Mouse (Mus musculus): ENCODE results near the gene Oprd1. TPM values are rescaled to one million over a fixed set of nuclear protein-coding genes. Genes with fewer than 3 reads are reported as not detected.
A peak's percentile ranks its signal among the peaks of the same experiment; 100 is the strongest.

The Oprd1 gene
- polyA plus RNA-seq, 3 experiments from 2014 or later, result not detected

GRCm38 (mm10) chr4:132078296-132078714, 66.0 kb downstream of the Oprd1 start:
- ATAC-seq, result no peak

GRCm38 (mm10) chr4:132077445-132077844, 66.8 kb downstream of the Oprd1 start:
- no peak for ATAC-seq

- ATAC-seq, result no peak
These were observed 67.5 kb downstream of the Oprd1 start for GRCm38 (mm10) chr4:132076480-132077405.

GRCm38 (mm10) chr4:132075796-132076195, 68.5 kb downstream of the Oprd1 start:
- ATAC-seq, result no peak

- peak; percentile 95 for ATAC-seq
These were observed 69.1 kb downstream of the Oprd1 start, which contains the start of gene Epb41 for GRCm38 (mm10) chr4:132074933-132075769. Gene Epb41 (minus strand): TSS chr4:132075321.

- ATAC-seq, result peak; percentile 13
These were observed 70.0 kb downstream of the Oprd1 start, which contains the start of gene Gm10300 for GRCm38 (mm10) chr4:132074077-132074932. Gene Gm10300 (plus strand): TSS chr4:132074697.

GRCm38 (mm10) chr4:132072946-132073345, 71.3 kb downstream of the Oprd1 start:
- no peak for ATAC-seq

GRCm38 (mm10) chr4:132072156-132072555, 72.1 kb downstream of the Oprd1 start:
- ATAC-seq, result no peak

GRCm38 (mm10) chr4:132071674-132072073, 72.6 kb downstream of the Oprd1 start:
- no peak for ATAC-seq

- ATAC-seq, result no peak
These were observed 76.4 kb downstream of the Oprd1 start for GRCm38 (mm10) chr4:132067938-132068235.

GRCm38 (mm10) chr4:132067112-132067937, 77.0 kb downstream of the Oprd1 start:
- no peak for ATAC-seq

GRCm38 (mm10) chr4:132066101-132066773, 78.0 kb downstream of the Oprd1 start:
- no peak for ATAC-seq

- no peak for ATAC-seq
These were observed 78.7 kb downstream of the Oprd1 start for GRCm38 (mm10) chr4:132065578-132065977.

GRCm38 (mm10) chr4:132064550-132064949, 79.7 kb downstream of the Oprd1 start:
- no peak for ATAC-seq

GRCm38 (mm10) chr4:132062934-132063884, 81.1 kb downstream of the Oprd1 start:
- ATAC-seq, result no peak

GRCm38 (mm10) chr4:132062289-132062688, 82.0 kb downstream of the Oprd1 start:
- ATAC-seq, result no peak

Measured in inflammation-experienced regulatory T-cells, adult 6 months (primary cell).